Mouse (Mus musculus) retina, postnatal 1 day (tissue): ENCODE data around the gene Desi1.

Source experiments
- DNase-seq: peaks from one replicate; pipeline ENCODE4 v3.0.0-alpha.2; 2012

Gene Desi1

GRCm38 (mm10) chr15:81964980-81965545, 68.6 kb downstream of the Desi1 start:
- no peak for DNase-seq

GRCm38 (mm10) chr15:81964262-81964661, 69.4 kb downstream of the Desi1 start:
- no peak for DNase-seq

DNA sequence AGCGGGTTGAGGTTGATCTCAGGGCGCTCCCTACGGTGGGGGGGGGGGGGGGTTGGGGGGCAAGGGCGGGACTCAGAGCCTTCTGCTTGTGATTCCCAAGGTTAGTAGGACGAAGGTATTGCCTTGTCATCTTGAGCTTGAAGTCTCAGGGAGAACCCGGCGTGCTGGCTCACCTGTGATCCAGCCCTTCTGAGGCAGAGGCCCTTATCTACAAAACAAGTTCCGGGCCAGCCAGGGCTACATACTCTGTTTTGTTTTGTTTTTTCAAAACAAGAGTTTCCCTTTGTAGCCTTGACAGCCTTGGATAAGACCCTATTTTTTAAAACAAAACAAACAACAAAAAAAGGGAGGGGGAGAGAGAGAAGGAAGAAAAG, 72.6 kb downstream of the Desi1 start:
- no peak for DNase-seq

DNA sequence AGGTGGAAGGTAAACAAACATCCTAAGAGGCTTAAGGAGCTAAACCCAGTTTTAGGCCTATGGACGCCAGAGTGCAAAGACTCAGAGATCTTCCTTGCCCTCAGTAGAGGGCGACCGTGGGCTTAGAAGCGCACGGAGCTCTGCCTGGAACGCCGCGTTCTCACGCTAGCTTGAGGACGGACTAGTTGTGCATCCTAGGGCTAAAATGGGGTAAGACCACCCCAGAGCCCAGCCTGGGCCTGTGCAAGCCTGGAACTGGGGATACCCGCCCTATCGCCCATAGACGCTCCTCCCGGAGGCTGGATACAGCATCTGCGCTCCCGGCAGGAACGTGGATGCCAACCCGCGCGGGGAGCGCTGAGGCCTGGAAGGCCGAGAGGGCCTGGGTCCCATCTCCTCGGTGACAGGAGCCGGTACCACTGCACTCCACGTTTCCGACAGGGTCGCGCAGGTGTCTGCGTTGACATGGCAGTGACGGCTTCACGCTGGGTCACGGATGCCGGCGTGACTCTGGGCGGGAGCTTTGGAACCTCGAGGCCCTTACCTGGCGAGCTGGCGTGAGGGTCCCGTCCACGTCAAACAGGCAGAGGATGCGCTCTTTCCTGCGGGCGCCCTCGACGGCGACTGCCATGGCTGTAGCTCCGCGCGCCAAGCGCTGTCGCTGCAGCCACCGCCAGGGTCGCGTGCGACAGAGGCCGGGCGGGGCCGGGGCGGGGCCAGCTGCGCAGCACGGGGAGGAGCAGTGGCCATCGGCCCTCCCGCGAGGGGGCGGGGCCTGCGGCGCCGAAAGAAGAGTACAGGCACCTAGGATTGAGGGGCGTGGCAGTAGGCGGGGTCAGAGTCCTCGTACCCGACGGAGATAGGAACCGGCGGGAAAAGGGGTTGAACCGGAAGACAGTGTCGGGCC, 73.2 kb downstream of the Desi1 start, which contains the start of gene Pmm1:
Gene Pmm1 (minus strand): TSS at position 760 of the 907 bp plus-strand sequence.
- peak; percentile 98 for DNase-seq

DNA sequence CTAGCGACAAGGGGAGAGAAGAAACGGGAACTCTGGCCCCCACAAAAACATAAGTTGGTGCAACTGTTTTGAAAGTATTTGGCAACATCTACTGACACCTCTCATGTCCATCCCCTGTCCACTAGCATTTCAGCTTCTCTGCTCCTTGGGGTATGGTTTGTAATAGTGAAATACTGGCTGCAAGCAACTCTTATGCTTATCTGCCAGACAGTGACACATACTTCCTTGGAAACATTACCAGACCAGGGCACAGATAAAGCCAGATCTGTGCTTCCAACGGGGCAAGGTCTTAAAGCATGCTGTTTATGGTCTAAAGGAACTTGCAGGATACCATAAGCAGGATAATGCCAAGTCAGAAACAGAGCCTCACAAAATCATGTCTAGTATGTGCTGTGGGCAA, 74.8 kb downstream of the Desi1 start:
- DNase-seq, result no peak

- DNase-seq, result no peak
Observed at GRCm38 (mm10) chr15:81957598-81957997, 76.1 kb downstream of the Desi1 start.

DNA sequence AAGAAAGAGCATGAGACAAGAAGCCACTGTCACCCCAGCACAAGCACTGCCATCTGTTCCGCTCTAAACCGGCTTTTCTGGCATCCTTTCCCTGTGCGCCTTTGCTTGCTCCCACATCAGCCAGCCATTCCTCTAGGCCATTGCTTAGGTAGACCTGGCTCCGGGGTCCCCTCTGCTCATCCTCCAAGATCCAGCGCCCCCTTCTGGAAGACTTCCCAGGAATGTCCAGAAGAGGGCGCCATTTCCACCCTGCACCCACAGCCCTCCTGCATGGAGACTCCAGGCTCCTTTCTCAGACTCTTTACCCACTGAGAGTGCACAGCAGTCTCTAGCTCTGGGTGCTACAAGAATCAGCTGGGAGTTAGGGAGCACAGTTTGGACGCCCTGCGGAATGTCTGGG, 77.2 kb downstream of the Desi1 start:
- peak; percentile 81 for DNase-seq

- no peak for DNase-seq
Observed at GRCm38 (mm10) chr15:81955414-81955813, 78.2 kb downstream of the Desi1 start.

DNA sequence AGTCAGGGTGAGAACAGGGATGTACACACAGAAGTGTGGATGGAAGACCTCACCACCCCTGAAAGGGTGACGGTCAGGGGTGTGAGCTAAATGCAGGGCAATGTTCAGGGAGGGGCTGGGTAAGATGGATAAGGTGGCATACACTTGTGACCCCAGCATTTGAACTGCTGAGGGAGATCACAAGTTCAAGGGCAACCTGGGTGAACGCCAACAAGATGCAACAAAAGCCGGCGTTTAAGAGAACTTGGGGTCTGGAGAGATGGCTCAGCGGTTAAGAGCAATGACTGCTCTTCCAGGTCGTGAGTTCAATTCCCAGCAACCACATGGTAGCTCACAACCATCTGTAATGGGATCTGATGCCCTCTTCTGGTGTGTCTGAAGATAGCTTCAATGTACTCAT, 78.9 kb downstream of the Desi1 start:
- no peak for DNase-seq

GRCm38 (mm10) chr15:81954151-81954583, 79.5 kb downstream of the Desi1 start:
- DNase-seq, result no peak

DNA sequence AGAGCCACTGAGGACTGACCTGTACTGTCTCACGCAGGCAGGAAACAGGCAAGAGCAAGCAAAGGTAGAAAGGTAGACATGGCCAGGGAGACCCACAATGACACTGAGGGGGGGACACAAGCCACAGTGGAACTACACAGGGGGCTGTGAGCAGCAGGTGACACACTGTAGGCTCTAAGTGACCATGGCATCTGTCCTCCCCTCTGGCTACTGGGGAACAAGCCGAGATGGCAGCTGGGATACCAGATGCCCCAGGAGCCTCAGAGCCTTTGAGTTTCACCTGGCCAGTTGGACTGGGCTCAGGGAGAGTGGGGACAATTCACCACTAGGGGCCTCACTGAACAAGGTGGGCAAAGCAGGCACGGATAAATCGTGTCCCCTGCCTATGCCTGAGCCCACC, 81.4 kb downstream of the Desi1 start:
- DNase-seq, result no peak

GRCm38 (mm10) chr15:81951159-81951558, 82.5 kb downstream of the Desi1 start:
- DNase-seq, result no peak

DNA sequence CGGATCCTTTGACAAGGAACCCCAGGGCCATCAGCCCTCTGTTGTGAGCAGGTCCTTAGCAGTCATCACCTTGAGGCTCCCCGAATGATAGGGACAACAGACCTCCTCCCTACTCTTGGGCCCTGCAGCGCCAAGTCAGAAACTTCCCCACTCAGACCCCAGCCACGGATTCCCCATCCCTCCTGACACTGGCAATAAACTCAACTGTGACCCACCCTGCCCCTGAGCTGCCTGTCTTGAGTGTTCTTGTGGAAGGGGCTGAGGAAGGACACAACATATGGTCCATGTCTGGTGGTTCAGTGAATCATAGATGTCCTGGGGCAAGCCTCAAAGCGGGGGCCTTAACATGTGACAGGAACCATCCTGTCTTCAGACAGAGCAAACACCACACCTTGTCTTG, 82.9 kb downstream of the Desi1 start:
- DNase-seq, result no peak

DNA sequence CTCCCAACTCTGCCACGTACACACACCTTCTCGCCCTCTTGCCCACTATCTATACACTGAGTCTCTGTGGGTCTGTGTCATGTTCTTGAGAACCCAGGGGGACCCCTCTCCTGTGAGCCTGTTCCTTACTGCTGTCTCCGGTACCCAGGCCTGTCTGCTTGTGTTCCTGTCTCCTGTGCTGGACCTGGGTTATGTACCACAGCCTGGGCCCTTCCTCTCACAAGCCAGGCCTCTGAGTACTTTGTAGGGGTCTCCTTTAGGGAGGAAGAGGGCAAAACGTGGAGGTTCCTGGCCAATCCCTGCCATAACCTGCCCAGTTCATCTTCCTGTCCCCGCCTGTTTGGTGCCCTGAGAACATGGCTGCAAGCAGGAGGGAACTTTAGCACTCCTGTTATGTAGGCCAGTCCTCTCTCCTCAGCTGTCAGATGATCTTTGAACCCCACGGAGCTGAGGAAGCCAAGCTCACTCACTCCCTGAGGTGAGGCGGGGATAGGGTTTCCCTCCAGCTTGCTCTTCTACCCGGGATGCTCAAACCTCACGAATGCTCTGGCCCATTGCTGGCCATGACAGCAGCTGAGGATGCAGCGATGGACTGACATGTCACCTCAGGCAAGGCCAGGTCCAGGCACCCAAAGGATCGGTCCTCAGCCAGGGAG, 84.1 kb downstream of the Desi1 start:
- DNase-seq, result no peak

- DNase-seq, result no peak
Observed at GRCm38 (mm10) chr15:81949076-81949475, 84.6 kb downstream of the Desi1 start.

- peak; percentile 84 for DNase-seq
Observed at GRCm38 (mm10) chr15:81943176-81943749, 90.4 kb downstream of the Desi1 start.
